ENCODE assay signal across 1 mouse cellular context in genomic region chr11:58183579-58183978, GRCm38 (mm10).
TF ChIP-seq lines count a peak whose summit lies in the region.

No protein-coding gene starts in this region.

TF ChIP-seq in CH12.LX, 34 proteins besides CTCF, POLR2A, EP300 and RAD21 (continued from another document):
- TF ChIP-seq ELF1 (IDR thresholded peaks at IDR 0.05; ENCODE audit: low read depth, low read length) (no peak; the same call in 1 of the 2 replicates), ZNF384 (IDR thresholded peaks at IDR 0.05; ENCODE audit: low read depth, low read length) (peak; percentile 42), KAT2A (IDR thresholded peaks at IDR 0.05; ENCODE audit: insufficient replicate concordance, low read length) (0 out of 2 replicates have a peak, but pooled peaks have one; percentile 16), CHD1 (IDR thresholded peaks at IDR 0.05; ENCODE audit: low read depth, low read length) (no peak), HCFC1 (IDR thresholded peaks at IDR 0.05; ENCODE audit: low read depth, low read length) (peak; percentile 51), NELFE (IDR thresholded peaks at IDR 0.05; ENCODE audit: low read depth, low read length) (peak; percentile 35; the same call in 1 of the 2 replicates), UBTF (IDR thresholded peaks at IDR 0.05; ENCODE audit: low read depth, low read length) (no peak), JUN (IDR thresholded peaks at IDR 0.05; ENCODE audit: insufficient read depth, low read depth, low read length) (no peak), TCF12 (IDR thresholded peaks at IDR 0.05; ENCODE audit: low read depth, low read length) (peak; percentile 62), MXI1 (IDR thresholded peaks at IDR 0.05; ENCODE audit: low read depth, low read length) (peak; percentile 86), MAX (IDR thresholded peaks at IDR 0.05; ENCODE audit: low read length) (peak; percentile 78), ETS1 (conservative IDR thresholded peaks at IDR 0.05; ENCODE audit: low read depth, low read length) (peak; percentile 72), IRF4 (IDR thresholded peaks at IDR 0.05; ENCODE audit: low read depth, low read length) (peak; percentile 95), NRF1 (IDR thresholded peaks at IDR 0.05; ENCODE audit: low read depth, low read length) (no peak)
